Mouse (Mus musculus) midbrain, embryonic 16.5 days (tissue): ENCODE measurements around the gene Smu1. TPM values are rescaled to one million over a fixed set of nuclear protein-coding genes. Genes with fewer than 3 reads are reported as not detected.
A peak's percentile ranks its signal among the peaks of the same experiment; 100 is the strongest.

Experiments used
- ATAC-seq: fragments of 200-750 bp; cut with Nextera tagmentation; 2 replicates; pipeline ENCODE4 v1.8.0; 2017; ENCODE audit warnings: moderate TSS enrichment
- H3K27ac ChIP-seq: fragments of 300-500 bp; sonication (generic); 2 replicates; pipeline ENCODE4 v1.5.1; 2014; ENCODE audit warnings: mild to moderate bottlenecking, low read length, mixed read lengths
- H3K27me3 ChIP-seq: fragments of 300-500 bp; sonication (generic); 2 replicates; pipeline ENCODE4 v1.6.1; 2014; ENCODE audit warnings: low read depth, low read length, mixed read lengths; ENCODE audit not compliant: control insufficient read depth, insufficient read depth
- H3K36me3 ChIP-seq: fragments of 300-500 bp; sonication (generic); 2 replicates; pipeline ENCODE4 v1.6.1; 2014; ENCODE audit warnings: mild to moderate bottlenecking, low read length, moderate library complexity, mixed read lengths; ENCODE audit not compliant: control insufficient read depth, insufficient read depth
- H3K4me1 ChIP-seq: fragments of 300-500 bp; sonication (generic); 2 replicates; pipeline ENCODE4 v1.6.1; 2014; ENCODE audit warnings: mild to moderate bottlenecking, low read length, mixed read lengths; ENCODE audit not compliant: control insufficient read depth, insufficient read depth
- H3K4me2 ChIP-seq: fragments of 300-500 bp; sonication (generic); 2 replicates; pipeline ENCODE4 v1.6.1; 2014; ENCODE audit warnings: mild to moderate bottlenecking, low read length, mixed read lengths
- H3K4me3 ChIP-seq: fragments of 300-500 bp; sonication (generic); 2 replicates; pipeline ENCODE4 v1.5.1; 2014; ENCODE audit warnings: low read depth, mild to moderate bottlenecking, low read length, moderate library complexity, mixed read lengths
- H3K9ac ChIP-seq: fragments of 300-500 bp; sonication (generic); 2 replicates; pipeline ENCODE4 v1.6.1; 2014; ENCODE audit warnings: low read depth, low read length, mixed read lengths
- H3K9me3 ChIP-seq: fragments of 300-500 bp; sonication (generic); replicated peaks from 2 replicates; pipeline ENCODE4 v1.6.1; 2014; ENCODE audit warnings: mild to moderate bottlenecking, low read length, mixed read lengths; ENCODE audit not compliant: control insufficient read depth, poor library complexity, severe bottlenecking
- WGBS: fragments of 180-500 bp; shearing (Covaris S2); extraction: QIAGEN DNeasy Blood & Tissue Kit; methylation state at CpG from one replicate; pipeline ENCODE4 v1.1.7; 2014; 5-methylcytosine and 5-hydroxymethylcytosine counted together
- polyA plus RNA-seq: library from polyadenylated mRNA; unstranded; fragments of >200 nt; fragmentation: Nextera tagmentation; extraction: Ambion mirVana; gene quantifications from 2 replicates; pipeline ENCODE4 v1.2.1, GENCODE M21; 2015

Smu1 gene
- polyA plus RNA-seq, 1 experiment from 2014 or later, result 110 TPM

GRCm38 (mm10) chr4:40722687-40723460 lies 34.8 kb downstream of the Smu1 start:
- peaks cover 48% of the 10 kb centered on the region for H3K4me1 ChIP-seq
- ATAC-seq, result peak; percentile 96
- WGBS, result 1% methylated on average over 32 of the region's 62 CpGs

GRCm38 (mm10) chr4:40722011-40722666 lies 35.6 kb downstream of the Smu1 start, which contains the start of gene Dnaja1:
Gene Dnaja1 (plus strand): TSS chr4:40722150.
- H3K36me3 ChIP-seq, result peaks cover 6% of the 10 kb centered on the region; the same call in 1 of the 2 replicates
- peak within 1 kb of the TSS; percentile 89 for H3K9ac ChIP-seq
- WGBS, result under 1% methylated on average over 45 of the region's 54 CpGs
- peak within 1 kb of the TSS; percentile 88 for H3K4me3 ChIP-seq
- peaks cover 43% of the 10 kb centered on the region for H3K4me1 ChIP-seq
- ATAC-seq, result peak; percentile 95
- H3K27ac ChIP-seq, result peak within 1 kb of the TSS; percentile 99
- H3K27me3 ChIP-seq, result no peaks in the 10 kb centered on the region
- H3K4me2 ChIP-seq, result peak within 1 kb of the TSS; percentile 74
- H3K9me3 ChIP-seq, result no peaks in the 10 kb centered on the region

More at GRCm38 (mm10) chr4:40722687-40723460, 34.8 kb downstream of the Smu1 start:
- Histone ChIP-seq H3K9me3 (no peaks in the 10 kb centered on the region), H3K36me3 (peaks cover 10% of the 10 kb centered on the region), H3K9ac (peak overlapping the region; percentile 89), H3K27ac (peak overlapping the region; percentile 99), H3K27me3 (no peaks in the 10 kb centered on the region), H3K4me2 (peak overlapping the region; percentile 74), H3K4me3 (peak overlapping the region; percentile 88)

- peak overlapping the region; percentile 74 for H3K4me2 ChIP-seq
- ATAC-seq, result no peak
- 94% methylated on average over 8 of the region's 8 CpGs for WGBS
Measured at GRCm38 (mm10) chr4:40720910-40721309, 36.8 kb downstream of the Smu1 start.

GRCm38 (mm10) chr4:40717141-40717540 lies 40.6 kb downstream of the Smu1 start:
- ATAC-seq, result no peak
- Histone ChIP-seq H3K9ac (no peak overlapping the region), H3K9me3 (no peaks in the 10 kb centered on the region), H3K4me3 (no peak overlapping the region), H3K27me3 (no peaks in the 10 kb centered on the region), H3K36me3 (no peaks in the 10 kb centered on the region), H3K4me2 (no peak overlapping the region), H3K4me1 (peaks cover 8% of the 10 kb centered on the region), H3K27ac (no peak overlapping the region)
- WGBS, result 96% methylated on average over 3 of the region's 3 CpGs

More at GRCm38 (mm10) chr4:40720910-40721309, 36.8 kb downstream of the Smu1 start:
- H3K27ac ChIP-seq, result no peak overlapping the region
- no peaks in the 10 kb centered on the region for H3K27me3 ChIP-seq
- no peaks in the 10 kb centered on the region for H3K9me3 ChIP-seq
- no peak overlapping the region for H3K9ac ChIP-seq
- H3K4me3 ChIP-seq, result no peak overlapping the region
- no peaks in the 10 kb centered on the region for H3K36me3 ChIP-seq
- H3K4me1 ChIP-seq, result peaks cover 33% of the 10 kb centered on the region

- Histone ChIP-seq H3K9ac (peak overlapping the region; percentile 72), H3K27me3 (no peaks in the 10 kb centered on the region), H3K36me3 (no peaks in the 10 kb centered on the region), H3K4me1 (peaks cover 19% of the 10 kb centered on the region), H3K4me2 (peak overlapping the region; percentile 77), H3K27ac (peak overlapping the region; percentile 99), H3K4me3 (peak overlapping the region; percentile 60), H3K9me3 (no peaks in the 10 kb centered on the region)
- no peak for ATAC-seq
- WGBS, result 15% methylated on average over 9 of the region's 9 CpGs
Measured at GRCm38 (mm10) chr4:40703710-40704275, 53.9 kb downstream of the Smu1 start.

- Histone ChIP-seq H3K27ac (peak within 1 kb of the TSS; percentile 99), H3K4me2 (peak within 1 kb of the TSS; percentile 77), H3K4me1 (peaks cover 19% of the 10 kb centered on the region), H3K4me3 (peak within 1 kb of the TSS; percentile 60), H3K9me3 (no peaks in the 10 kb centered on the region), H3K27me3 (no peaks in the 10 kb centered on the region), H3K36me3 (no peaks in the 10 kb centered on the region), H3K9ac (peak within 1 kb of the TSS; percentile 72)
- WGBS, result under 1% methylated on average over 42 of the region's 42 CpGs
- peak; percentile 95 for ATAC-seq
Measured at GRCm38 (mm10) chr4:40702797-40703709, 54.7 kb downstream of the Smu1 start, which contains the start of gene Aptx. Gene Aptx (minus strand): TSS chr4:40703194.

GRCm38 (mm10) chr4:40701796-40702195 lies 55.9 kb downstream of the Smu1 start:
- peak overlapping the region; percentile 72 for H3K9ac ChIP-seq
- H3K27me3 ChIP-seq, result no peaks in the 10 kb centered on the region
- H3K36me3 ChIP-seq, result no peaks in the 10 kb centered on the region; the same call in 1 of the 2 replicates
- peak overlapping the region; percentile 60 for H3K4me3 ChIP-seq
- H3K27ac ChIP-seq, result no peak overlapping the region
- peak overlapping the region; percentile 77 for H3K4me2 ChIP-seq
- peaks cover 19% of the 10 kb centered on the region for H3K4me1 ChIP-seq
- 91% methylated on average over 3 of the region's 3 CpGs for WGBS
- H3K9me3 ChIP-seq, result no peaks in the 10 kb centered on the region
- no peak for ATAC-seq

GRCm38 (mm10) chr4:40700216-40700615 lies 57.5 kb downstream of the Smu1 start:
- Histone ChIP-seq H3K9ac (no peak overlapping the region), H3K36me3 (no peaks in the 10 kb centered on the region; the same call in none of the 2 replicates), H3K9me3 (no peaks in the 10 kb centered on the region), H3K27me3 (no peaks in the 10 kb centered on the region), H3K4me3 (no peak overlapping the region), H3K4me1 (peaks cover 19% of the 10 kb centered on the region), H3K27ac (no peak overlapping the region), H3K4me2 (no peak overlapping the region)
- no peak for ATAC-seq
- 87% methylated on average over 8 of the region's 8 CpGs for WGBS
